Mouse (Mus musculus) heart, postnatal 4 days (tissue): Measurements from ENCODE around the gene Zfp697. TPM values are rescaled to one million over a fixed set of nuclear protein-coding genes. Genes with fewer than 3 reads are reported as not detected.
"Not testable (repeated sequence)": the region's sequence is repeated elsewhere in the genome, so short reads cannot be mapped to it uniquely, and the experiment has no call there.

Source experiments
- DNase-seq: peaks from one replicate; pipeline ENCODE4 v3.0.0; 2021
- total RNA-seq, 2 experiments: library from RNA; stranded (reverse); gene quantifications; 2 replicates each; pipeline ENCODE4 v1.2.3; 2021

The Zfp697 gene
- total RNA-seq, 2 experiments from 2014 or later: 9.4 to 9.8 TPM

GRCm38 (mm10) chr3:98422926-98423325 is 40.7 kb downstream of the Zfp697 start:
- no peak for DNase-seq

DNA sequence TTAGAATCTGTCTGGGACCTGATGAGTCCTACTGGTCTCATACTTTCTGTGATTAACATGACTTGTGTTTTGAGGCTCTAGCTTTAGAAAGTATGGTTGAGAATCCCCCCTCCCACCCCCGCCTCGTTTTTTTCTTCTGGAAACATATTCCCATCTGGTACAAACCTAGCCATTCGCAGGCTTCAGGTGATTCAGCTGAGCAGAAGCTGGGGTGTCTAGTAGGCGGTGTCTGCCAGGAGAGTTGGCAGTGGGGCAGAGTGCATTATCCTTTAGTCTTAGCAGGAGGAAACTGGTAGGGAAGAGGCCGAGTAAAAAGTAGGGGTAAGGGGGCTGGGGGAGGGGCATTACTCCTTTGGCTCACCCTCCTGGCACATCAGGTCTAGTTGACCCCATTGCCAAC is 44.5 kb downstream of the Zfp697 start:
- no peak for DNase-seq

- DNase-seq: no peak
These were observed 45.0 kb downstream of the Zfp697 start for GRCm38 (mm10) chr3:98427260-98427599.

DNA sequence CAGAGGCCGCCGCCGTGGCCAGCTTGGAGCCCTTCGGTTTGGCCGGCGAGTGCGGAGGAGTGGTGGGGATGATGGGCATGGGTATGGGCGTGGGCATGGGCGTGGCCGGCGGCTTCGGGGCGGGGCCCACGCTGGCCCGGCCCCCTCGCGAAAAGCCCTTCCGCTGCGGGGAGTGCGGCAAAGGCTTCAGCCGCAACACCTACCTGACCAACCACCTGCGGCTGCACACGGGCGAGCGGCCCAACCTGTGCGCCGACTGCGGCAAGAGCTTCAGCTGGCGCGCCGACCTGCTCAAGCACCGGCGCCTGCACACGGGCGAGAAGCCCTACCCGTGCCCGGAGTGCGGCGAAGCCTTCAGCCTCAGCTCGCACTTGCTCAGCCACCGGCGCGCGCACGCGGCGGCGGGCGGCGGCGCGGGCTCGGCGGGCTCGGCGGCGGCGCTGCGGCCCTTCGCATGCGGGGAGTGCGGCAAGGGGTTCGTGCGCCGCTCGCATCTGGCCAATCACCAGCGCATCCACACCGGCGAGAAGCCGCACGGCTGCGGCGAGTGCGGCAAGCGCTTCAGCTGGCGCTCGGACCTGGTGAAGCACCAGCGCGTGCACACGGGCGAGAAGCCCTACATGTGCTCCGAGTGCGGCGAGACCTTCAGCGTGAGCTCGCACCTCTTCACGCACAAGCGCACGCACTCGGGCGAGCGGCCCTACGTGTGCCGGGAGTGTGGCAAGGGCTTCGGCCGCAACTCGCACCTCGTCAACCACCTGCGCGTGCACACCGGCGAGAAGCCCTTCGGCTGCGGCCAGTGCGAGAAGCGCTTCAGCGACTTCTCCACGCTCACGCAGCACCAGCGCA is 45.6 kb downstream of the Zfp697 start:
- peak; percentile 79 for DNase-seq

DNA sequence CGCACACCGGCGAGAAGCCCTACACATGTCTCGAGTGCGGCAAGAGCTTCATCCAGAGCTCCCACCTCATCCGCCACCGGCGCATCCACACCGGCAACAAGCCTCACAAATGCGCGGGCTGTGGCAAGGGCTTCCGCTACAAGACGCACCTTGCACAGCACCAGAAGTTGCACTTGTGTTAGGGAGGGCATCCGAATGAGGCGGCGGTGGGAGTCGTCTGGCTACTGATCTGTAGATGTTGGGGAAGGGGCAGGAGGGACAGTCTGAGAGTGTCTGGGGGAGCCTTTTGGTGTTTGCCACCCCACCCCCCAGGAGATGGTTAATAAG is 46.2 kb downstream of the Zfp697 start:
- no peak for DNase-seq

- no peak for DNase-seq
These were observed 46.8 kb downstream of the Zfp697 start for GRCm38 (mm10) chr3:98428928-98429525.

- DNase-seq: no peak
These were observed 52.0 kb downstream of the Zfp697 start for GRCm38 (mm10) chr3:98434088-98434816.

- no peak for DNase-seq
These were observed 52.8 kb downstream of the Zfp697 start for GRCm38 (mm10) chr3:98435030-98435429.

- not testable (repeated sequence) for DNase-seq
These were observed 60.0 kb downstream of the Zfp697 start for GRCm38 (mm10) chr3:98442245-98442644.

DNA sequence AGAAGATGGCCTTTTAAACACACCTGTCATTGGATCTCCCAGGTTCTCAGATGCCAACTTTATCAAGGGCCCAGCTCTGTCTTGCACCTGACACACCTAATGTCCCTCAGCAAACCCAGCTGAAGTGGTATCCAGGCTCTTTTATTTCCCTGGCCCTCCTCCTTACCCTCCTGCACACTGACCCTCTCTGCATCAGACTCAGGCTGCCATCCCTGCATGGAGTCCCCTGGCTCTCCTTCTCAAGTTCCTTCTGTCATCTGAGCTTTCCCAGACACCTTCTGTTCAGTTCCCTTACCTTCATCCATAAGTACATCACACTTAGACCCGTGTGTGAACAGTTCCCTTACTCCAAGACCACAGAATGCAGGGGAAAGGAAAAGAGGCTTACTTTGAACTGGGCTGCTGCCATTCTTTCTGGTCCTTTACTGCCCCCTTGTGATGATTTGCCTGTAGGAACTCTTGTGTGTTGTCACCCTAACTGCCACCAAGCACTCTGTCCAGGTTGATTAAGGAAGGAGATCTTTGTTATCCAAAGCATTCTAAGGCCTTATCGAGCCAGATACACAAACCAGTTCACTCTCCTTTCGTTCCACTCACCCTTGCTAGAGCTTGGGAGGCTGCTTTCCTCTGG is 61.0 kb downstream of the Zfp697 start:
- DNase-seq: not testable (repeated sequence)

DNA sequence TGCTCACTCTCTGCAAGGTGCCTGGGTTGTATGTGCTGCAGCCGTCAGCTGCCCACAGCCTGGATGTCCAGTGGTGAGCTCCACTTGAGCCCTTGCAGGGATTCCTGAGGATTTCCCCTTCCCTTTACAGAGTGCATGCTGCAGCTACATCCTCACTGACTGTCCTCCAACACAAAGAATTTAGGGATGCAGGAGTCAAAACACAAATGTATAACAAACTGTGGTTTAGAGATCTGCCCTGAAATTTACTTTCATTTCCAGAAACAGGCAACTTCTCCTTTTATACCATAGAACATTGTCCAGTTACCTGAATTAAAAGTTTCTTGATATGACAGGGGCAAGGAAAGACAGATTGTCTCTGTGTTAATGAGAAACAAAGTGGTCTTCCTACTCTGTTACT is 61.7 kb downstream of the Zfp697 start:
- DNase-seq: not testable (repeated sequence)

DNA sequence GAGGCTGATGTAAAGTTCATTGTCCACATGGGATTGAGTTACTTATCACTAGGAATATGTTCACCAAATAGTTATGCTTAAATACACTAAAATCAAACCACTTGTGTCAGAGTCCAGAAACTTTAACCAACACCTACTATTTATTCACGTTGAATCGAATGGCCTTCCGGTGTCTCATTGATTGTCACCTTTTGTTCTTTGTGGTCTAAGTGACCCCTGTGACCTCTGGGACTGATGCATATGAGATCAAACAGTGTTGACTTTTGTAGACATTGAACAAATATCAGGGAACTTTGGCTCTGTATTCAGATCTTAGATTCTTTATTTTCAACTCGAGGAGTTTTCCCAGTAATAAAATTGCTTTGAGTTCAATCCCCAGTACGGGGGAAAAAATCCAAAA is 71.5 kb downstream of the Zfp697 start:
- DNase-seq: not testable (repeated sequence)

DNA sequence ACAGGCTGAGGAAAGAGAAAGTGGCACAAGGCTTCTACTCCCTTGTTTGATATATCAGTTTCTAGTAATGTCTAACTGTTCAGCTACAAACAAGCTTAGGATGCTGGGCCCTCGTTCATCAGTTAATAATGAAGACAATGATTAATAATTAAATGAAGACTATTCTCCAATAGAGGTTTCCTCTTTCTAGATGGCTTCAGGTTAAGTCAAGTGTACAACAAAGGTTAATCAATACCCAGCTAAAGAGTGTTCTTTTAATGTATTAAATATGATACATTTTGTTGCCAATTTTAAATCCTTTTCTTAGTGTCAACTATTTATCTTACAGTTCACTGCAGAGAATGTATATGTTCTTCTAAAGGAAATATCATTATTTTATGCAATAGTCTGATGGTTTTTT is 74.8 kb downstream of the Zfp697 start, which contains the start of gene Gm4450:
Gm4450 (minus strand) TSS at position 101 of the 400 bp plus-strand sequence.
- DNase-seq: not testable (repeated sequence)

DNA sequence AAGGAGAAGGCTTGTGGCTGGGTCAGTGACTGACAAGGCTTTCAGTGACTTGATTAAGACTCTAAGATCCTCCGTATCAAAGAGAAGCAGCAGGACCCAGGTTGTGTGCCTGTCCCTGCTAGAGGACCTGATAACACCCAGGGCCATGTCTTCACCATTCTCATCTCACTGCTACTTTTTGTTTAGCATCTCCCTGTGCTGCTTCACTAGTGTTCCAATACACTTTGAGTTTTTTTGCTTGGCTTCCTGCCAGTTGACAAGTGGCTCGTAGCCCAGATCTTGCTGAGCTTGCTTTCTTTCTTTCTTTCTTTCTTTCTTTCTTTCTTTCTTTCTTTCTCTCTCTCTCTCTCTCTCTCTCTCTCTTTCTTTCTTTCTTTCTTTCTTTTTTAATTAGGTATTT is 87.1 kb downstream of the Zfp697 start:
- DNase-seq: not testable (repeated sequence)

GRCm38 (mm10) chr3:98471057-98471456 is 88.8 kb downstream of the Zfp697 start:
- not testable (repeated sequence) for DNase-seq

- DNase-seq: not testable (repeated sequence)
These were observed 89.2 kb downstream of the Zfp697 start for GRCm38 (mm10) chr3:98471499-98471898.

- DNase-seq: not testable (repeated sequence)
These were observed 111.9 kb downstream of the Zfp697 start for GRCm38 (mm10) chr3:98494184-98494583.

GRCm38 (mm10) chr3:98495055-98495454 is 112.8 kb downstream of the Zfp697 start:
- DNase-seq: not testable (repeated sequence)

DNA sequence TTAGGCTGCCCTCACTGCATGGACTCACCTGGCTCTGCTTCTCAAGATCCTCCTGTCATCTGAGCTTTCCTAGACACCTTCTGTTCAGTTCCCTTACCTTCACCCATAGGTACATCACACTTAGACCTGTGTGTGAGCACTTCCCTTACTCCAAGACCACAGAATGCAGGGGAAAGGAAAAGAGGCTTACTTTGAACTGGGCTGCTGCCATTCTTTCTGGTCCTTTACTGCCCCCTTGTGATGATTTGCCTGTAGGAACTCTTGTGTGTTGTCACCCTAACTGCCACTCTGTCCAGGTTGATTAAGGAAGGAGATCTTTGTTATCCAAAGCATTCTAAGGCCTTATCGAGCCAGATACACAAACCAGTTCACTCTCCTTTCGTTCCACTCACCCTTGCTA is 114.5 kb downstream of the Zfp697 start:
- not testable (repeated sequence) for DNase-seq

- not testable (repeated sequence) for DNase-seq
These were observed 115.1 kb downstream of the Zfp697 start for GRCm38 (mm10) chr3:98497401-98497800.

DNA sequence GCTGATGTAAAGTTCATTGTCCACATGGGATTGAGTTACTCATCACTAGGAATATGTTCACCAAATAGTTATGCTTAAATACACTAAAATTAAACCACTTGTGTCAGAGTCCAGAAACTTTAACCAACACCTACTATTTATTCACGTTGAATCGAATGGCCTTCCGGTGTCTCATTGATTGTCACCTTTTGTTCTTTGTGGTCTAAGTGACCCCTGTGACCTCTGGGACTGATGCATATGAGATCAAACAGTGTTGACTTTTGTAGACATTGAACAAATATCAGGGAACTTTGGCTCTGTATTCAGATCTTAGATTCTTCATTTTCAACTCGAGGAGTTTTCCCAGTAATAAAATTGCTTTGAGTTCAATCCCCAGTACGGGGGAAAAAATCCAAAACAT is 125.0 kb downstream of the Zfp697 start:
- DNase-seq: not testable (repeated sequence)

- DNase-seq: not testable (repeated sequence)
These were observed 128.2 kb downstream of the Zfp697 start, which contains the start of gene Hsd3b4 for GRCm38 (mm10) chr3:98510414-98510813. Gene Hsd3b4 (minus strand): TSS chr3:98510514.

DNA sequence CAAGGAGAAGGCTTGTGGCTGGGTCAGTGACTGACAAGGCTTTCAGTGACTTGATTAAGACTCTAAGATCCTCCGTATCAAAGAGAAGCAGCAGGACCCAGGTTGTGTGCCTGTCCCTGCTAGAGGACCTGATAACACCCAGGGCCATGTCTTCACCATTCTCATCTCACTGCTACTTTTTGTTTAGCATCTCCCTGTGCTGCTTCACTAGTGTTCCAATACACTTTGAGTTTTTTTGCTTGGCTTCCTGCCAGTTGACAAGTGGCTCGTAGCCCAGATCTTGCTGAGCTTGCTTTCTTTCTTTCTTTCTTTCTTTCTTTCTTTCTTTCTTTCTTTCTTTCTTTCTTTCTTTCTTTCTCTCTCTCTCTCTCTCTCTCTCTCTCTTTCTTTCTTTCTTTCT is 140.5 kb downstream of the Zfp697 start:
- DNase-seq: not testable (repeated sequence)
